Mouse (Mus musculus) CD8-positive naive resting alpha-beta T cell, adult 2 months (primary cell): ENCODE measurements around the gene Mark3.
A peak's percentile ranks its signal among the peaks of the same experiment; 100 is the strongest.
"Not testable (repeated sequence)": the region's sequence is repeated elsewhere in the genome, so short reads cannot be mapped to it uniquely, and the experiment has no call there.

ENCODE experiments used
- DNase-seq, 2 experiments: peaks; one replicate each; pipeline ENCODE4 v3.0.0; 2022; ENCODE audit warnings: low read depth in 2 of 2, low spot score in 2 of 2

Mark3 gene

GRCm38 (mm10) chr12:111574074-111574886, at the start of gene Mark3:
Mark3 (plus strand) TSS chr12:111574523.
- peak; percentile 93 for DNase-seq

GRCm38 (mm10) chr12:111524883-111525282, 49.4 kb upstream of the Mark3 start:
- no peak for DNase-seq

- no peak for DNase-seq
Measured at GRCm38 (mm10) chr12:111527643-111528281, 46.6 kb upstream of the Mark3 start.

- DNase-seq = no peak
Measured at GRCm38 (mm10) chr12:111529192-111529591, 45.1 kb upstream of the Mark3 start.

- no peak for DNase-seq
Measured at GRCm38 (mm10) chr12:111533096-111533794, 41.1 kb upstream of the Mark3 start.

- DNase-seq = no peak
Measured at GRCm38 (mm10) chr12:111535281-111535680, 39.0 kb upstream of the Mark3 start.

- DNase-seq = no peak
Measured at GRCm38 (mm10) chr12:111535762-111536161, 38.6 kb upstream of the Mark3 start.

- DNase-seq = no peak
Measured at GRCm38 (mm10) chr12:111536746-111537145, 37.6 kb upstream of the Mark3 start.

GRCm38 (mm10) chr12:111537341-111537740, 37.0 kb upstream of the Mark3 start:
- DNase-seq = no peak

- peak; percentile 98 to 99 for DNase-seq
Measured at GRCm38 (mm10) chr12:111537796-111538291, 36.5 kb upstream of the Mark3 start, which contains the start of gene Eif5. Eif5 (plus strand) TSS chr12:111538016.

- DNase-seq = peak; percentile 65 to 67
Measured at GRCm38 (mm10) chr12:111538292-111539040, 35.9 kb upstream of the Mark3 start.

GRCm38 (mm10) chr12:111539041-111539345, 35.3 kb upstream of the Mark3 start:
- peak; percentile 29 to 31 for DNase-seq

- no peak for DNase-seq
Measured at GRCm38 (mm10) chr12:111547070-111547469, 27.3 kb upstream of the Mark3 start.

- DNase-seq = no peak
Measured at GRCm38 (mm10) chr12:111548555-111549289, 25.6 kb upstream of the Mark3 start.

- DNase-seq = no peak
Measured at GRCm38 (mm10) chr12:111550679-111551078, 23.6 kb upstream of the Mark3 start.

- no peak for DNase-seq
Measured at GRCm38 (mm10) chr12:111552342-111552741, 22.0 kb upstream of the Mark3 start.

GRCm38 (mm10) chr12:111555357-111555756, 19.0 kb upstream of the Mark3 start:
- no peak for DNase-seq

- DNase-seq = not testable (repeated sequence)
Measured at GRCm38 (mm10) chr12:111555893-111556292, 18.4 kb upstream of the Mark3 start.

GRCm38 (mm10) chr12:111557538-111557937, 16.8 kb upstream of the Mark3 start:
- DNase-seq = no peak

- no peak for DNase-seq
Measured at GRCm38 (mm10) chr12:111558655-111559054, 15.7 kb upstream of the Mark3 start.
